Mouse (Mus musculus): Measurements from ENCODE around the gene Gm10718. TPM values are rescaled to one million over a fixed set of nuclear protein-coding genes. Genes with fewer than 3 reads are reported as not detected.
"Not testable (repeated sequence)": the region's sequence is repeated elsewhere in the genome, so short reads cannot be mapped to it uniquely, and the experiment has no call there.

The Gm10718 gene
- 3.5 and 9.1 TPM in 2 replicates for total RNA-seq (2012; rRNA removed)

DNA sequence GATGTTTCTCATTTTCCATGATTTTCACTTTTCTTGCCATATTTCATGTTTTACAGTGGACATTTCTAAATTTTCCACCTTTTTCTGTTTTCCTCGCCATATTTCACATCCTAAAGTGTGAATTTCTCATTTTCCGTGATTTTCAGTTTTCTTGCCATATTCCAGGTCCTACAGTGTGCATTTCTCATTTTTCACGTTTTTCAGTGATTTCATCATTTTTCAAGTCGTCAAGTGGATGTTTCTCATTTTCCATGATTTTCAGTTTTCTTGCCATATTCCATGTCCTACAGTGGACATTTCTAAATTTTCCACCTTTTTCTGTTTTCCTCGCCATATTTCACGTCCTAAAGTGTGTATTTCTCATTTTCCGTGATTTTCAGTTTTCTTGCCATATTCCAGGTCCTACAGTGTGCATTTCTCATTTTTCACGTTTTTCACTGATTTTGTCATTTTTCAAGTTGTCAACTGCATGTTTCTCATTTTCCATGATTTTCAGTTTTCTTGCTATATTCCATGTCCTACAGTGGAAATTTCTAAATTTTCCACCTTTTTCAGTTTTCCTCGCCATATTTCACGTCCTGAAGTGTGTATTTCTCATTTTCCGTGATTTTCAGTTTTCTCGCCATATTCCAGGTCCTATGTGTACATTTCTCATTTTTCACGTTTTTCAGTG lies at the start of gene Gm10718:
TSS of gene Gm10718 (plus strand) at position 236 of the 673 bp plus-strand sequence.
- H3K9me3 ChIP-seq (ENCODE audit: control insufficient read depth, insufficient read depth, low read depth, low read length); H3K4me1 ChIP-seq (ENCODE audit: control insufficient read depth in 2 of 2, insufficient read depth in 2 of 2, low read length in 2 of 2, poor library complexity in 1 of 2); H3K4me3 ChIP-seq (ENCODE audit: insufficient read depth in 1 of 2, low read depth in 1 of 2, low read length in 2 of 2, poor library complexity in 1 of 2, severe bottlenecking in 1 of 2); DNase-seq (ENCODE audit: low read depth, low spot score); H3K27ac ChIP-seq (ENCODE audit: insufficient read depth, low read depth, low read length, poor library complexity, severe bottlenecking); H3K9ac ChIP-seq (ENCODE audit: insufficient read depth, low read depth, low read length, poor library complexity, severe bottlenecking); H3K36me3 ChIP-seq (ENCODE audit: control insufficient read depth, insufficient read depth, low read length, poor library complexity, severe bottlenecking); in situ Hi-C loops (cut with MboI; ENCODE audit: low sequenced_read_pairs in 2 of 2, unreplicated experiment in 2 of 2): not testable (repeated sequence)

GRCm38 (mm10) chr9:3000445-3000972 lies 22.8 kb upstream of the Gm10718 start, which contains the start of gene Gm10722:
Gene Gm10722, plus strand, starts transcription at chr9:3000922.
- in situ Hi-C loops (cut with MboI; ENCODE audit: low sequenced_read_pairs in 2 of 2, unreplicated experiment in 2 of 2); H3K9me3 ChIP-seq (ENCODE audit: control insufficient read depth, insufficient read depth, low read depth, low read length); H3K4me3 ChIP-seq (ENCODE audit: insufficient read depth in 1 of 2, low read depth in 1 of 2, low read length in 2 of 2, poor library complexity in 1 of 2, severe bottlenecking in 1 of 2); H3K9ac ChIP-seq (ENCODE audit: insufficient read depth, low read depth, low read length, poor library complexity, severe bottlenecking); H3K4me1 ChIP-seq (ENCODE audit: control insufficient read depth in 2 of 2, insufficient read depth in 2 of 2, low read length in 2 of 2, poor library complexity in 1 of 2); H3K27ac ChIP-seq (ENCODE audit: insufficient read depth, low read depth, low read length, poor library complexity, severe bottlenecking); H3K36me3 ChIP-seq (ENCODE audit: control insufficient read depth, insufficient read depth, low read length, poor library complexity, severe bottlenecking); DNase-seq (ENCODE audit: low read depth, low spot score): not testable (repeated sequence)

- H3K27ac ChIP-seq (ENCODE audit: insufficient read depth, low read depth, low read length, poor library complexity, severe bottlenecking); H3K9me3 ChIP-seq (ENCODE audit: control insufficient read depth, insufficient read depth, low read depth, low read length); H3K4me3 ChIP-seq (ENCODE audit: insufficient read depth in 1 of 2, low read depth in 1 of 2, low read length in 2 of 2, poor library complexity in 1 of 2, severe bottlenecking in 1 of 2); DNase-seq (ENCODE audit: low read depth, low spot score); in situ Hi-C loops (cut with MboI; ENCODE audit: low sequenced_read_pairs in 2 of 2, unreplicated experiment in 2 of 2); H3K9ac ChIP-seq (ENCODE audit: insufficient read depth, low read depth, low read length, poor library complexity, severe bottlenecking); H3K4me1 ChIP-seq (ENCODE audit: control insufficient read depth in 2 of 2, insufficient read depth in 2 of 2, low read length in 2 of 2, poor library complexity in 1 of 2); H3K36me3 ChIP-seq (ENCODE audit: control insufficient read depth, insufficient read depth, low read length, poor library complexity, severe bottlenecking): not testable (repeated sequence)
Observed at GRCm38 (mm10) chr9:3001006-3001405, 22.3 kb upstream of the Gm10718 start.

DNA sequence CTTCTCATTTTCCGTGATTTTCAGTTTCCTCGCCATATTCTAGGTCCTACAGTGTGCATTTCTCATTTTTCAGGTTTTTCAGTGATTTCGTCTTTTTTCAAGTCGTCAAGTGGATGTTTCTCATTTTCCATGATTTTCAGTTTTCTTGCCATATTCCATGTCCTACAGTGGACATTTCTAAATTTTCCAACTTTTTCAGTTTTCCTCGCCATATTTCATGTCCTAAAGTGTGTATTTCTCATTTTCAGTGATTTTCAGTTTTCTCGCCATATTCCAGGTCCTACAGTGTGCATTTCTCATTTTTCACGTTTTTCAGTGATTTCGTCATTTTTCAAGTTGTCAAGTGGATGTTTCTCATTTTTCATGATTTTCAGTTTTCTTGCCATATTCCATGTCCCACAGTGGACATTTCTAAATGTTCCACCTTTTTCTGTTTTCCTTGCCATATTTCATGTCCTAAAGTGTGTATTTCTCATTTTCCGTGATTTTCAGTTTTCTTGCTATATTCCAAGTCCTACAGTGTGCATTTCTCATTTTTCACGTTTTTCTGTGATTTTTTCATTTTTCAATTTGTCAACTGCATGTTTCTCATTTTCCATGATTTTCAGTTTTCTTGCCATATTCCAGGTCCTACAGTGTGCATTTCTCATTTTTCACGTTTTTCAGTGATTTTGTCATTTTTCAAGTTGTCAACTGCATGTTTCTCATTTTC lies 21.2 kb upstream of the Gm10718 start:
- H3K27ac ChIP-seq (ENCODE audit: insufficient read depth, low read depth, low read length, poor library complexity, severe bottlenecking); H3K4me1 ChIP-seq (ENCODE audit: control insufficient read depth in 2 of 2, insufficient read depth in 2 of 2, low read length in 2 of 2, poor library complexity in 1 of 2); H3K4me3 ChIP-seq (ENCODE audit: insufficient read depth in 1 of 2, low read depth in 1 of 2, low read length in 2 of 2, poor library complexity in 1 of 2, severe bottlenecking in 1 of 2); DNase-seq (ENCODE audit: low read depth, low spot score); in situ Hi-C loops (cut with MboI; ENCODE audit: low sequenced_read_pairs in 2 of 2, unreplicated experiment in 2 of 2); H3K36me3 ChIP-seq (ENCODE audit: control insufficient read depth, insufficient read depth, low read length, poor library complexity, severe bottlenecking); H3K9ac ChIP-seq (ENCODE audit: insufficient read depth, low read depth, low read length, poor library complexity, severe bottlenecking); H3K9me3 ChIP-seq (ENCODE audit: control insufficient read depth, insufficient read depth, low read depth, low read length): not testable (repeated sequence)

DNA sequence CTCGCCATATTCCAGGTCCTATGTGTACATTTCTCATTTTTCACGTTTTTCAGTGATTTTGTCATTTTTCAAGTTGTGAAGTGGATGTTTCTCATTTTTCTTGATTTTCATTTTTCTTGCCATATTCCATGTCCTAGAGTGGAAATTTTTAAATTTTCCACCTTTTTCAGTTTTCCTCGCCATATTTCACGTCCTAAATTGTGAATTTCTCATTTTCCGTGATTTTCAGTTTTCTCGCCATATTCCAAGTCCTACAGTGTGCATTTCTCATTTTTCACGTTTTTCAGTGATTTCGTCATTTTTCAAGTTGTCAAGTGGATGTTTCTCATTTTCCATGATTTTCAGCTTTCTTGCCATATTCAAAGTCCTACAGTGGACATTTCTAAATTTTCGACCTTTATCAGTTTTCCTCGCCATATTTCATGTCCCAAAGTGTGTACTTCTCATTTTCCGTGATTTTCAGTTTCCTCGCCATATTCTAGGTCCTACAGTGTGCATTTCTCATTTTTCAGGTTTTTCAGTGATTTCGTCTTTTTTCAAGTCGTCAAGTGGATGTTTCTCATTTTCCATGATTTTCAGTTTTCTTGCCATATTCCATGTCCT lies 20.5 kb upstream of the Gm10718 start, which contains the start of gene Gm11168:
TSS of gene Gm11168 (plus strand) at position 553 of the 603 bp plus-strand sequence.
- H3K4me3 ChIP-seq (ENCODE audit: insufficient read depth in 1 of 2, low read depth in 1 of 2, low read length in 2 of 2, poor library complexity in 1 of 2, severe bottlenecking in 1 of 2); H3K4me1 ChIP-seq (ENCODE audit: control insufficient read depth in 2 of 2, insufficient read depth in 2 of 2, low read length in 2 of 2, poor library complexity in 1 of 2); in situ Hi-C loops (cut with MboI; ENCODE audit: low sequenced_read_pairs in 2 of 2, unreplicated experiment in 2 of 2); H3K9ac ChIP-seq (ENCODE audit: insufficient read depth, low read depth, low read length, poor library complexity, severe bottlenecking); H3K27ac ChIP-seq (ENCODE audit: insufficient read depth, low read depth, low read length, poor library complexity, severe bottlenecking); DNase-seq (ENCODE audit: low read depth, low spot score); H3K36me3 ChIP-seq (ENCODE audit: control insufficient read depth, insufficient read depth, low read length, poor library complexity, severe bottlenecking); H3K9me3 ChIP-seq (ENCODE audit: control insufficient read depth, insufficient read depth, low read depth, low read length): not testable (repeated sequence)

DNA sequence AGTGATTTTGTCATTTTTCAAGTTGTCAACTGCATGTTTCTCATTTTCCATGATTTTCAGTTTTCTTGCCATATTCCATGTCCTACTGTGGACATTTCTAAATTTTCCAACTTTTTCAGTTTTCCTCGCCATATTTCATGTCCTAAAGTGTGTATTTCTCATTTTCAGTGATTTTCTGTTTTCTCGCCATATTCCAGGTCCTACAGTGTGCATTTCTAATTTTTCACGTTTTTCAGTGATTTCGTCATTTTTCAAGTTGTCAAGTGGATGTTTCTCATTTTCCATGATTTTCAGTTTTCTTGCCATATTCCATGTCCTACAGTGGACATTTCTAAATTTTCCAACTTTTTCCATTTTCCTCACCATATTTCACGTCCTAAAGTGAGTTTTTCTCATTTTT lies 17.2 kb upstream of the Gm10718 start:
- DNase-seq (ENCODE audit: low read depth, low spot score); H3K9me3 ChIP-seq (ENCODE audit: control insufficient read depth, insufficient read depth, low read depth, low read length); in situ Hi-C loops (cut with MboI; ENCODE audit: low sequenced_read_pairs in 2 of 2, unreplicated experiment in 2 of 2); H3K36me3 ChIP-seq (ENCODE audit: control insufficient read depth, insufficient read depth, low read length, poor library complexity, severe bottlenecking); H3K4me1 ChIP-seq (ENCODE audit: control insufficient read depth in 2 of 2, insufficient read depth in 2 of 2, low read length in 2 of 2, poor library complexity in 1 of 2); H3K9ac ChIP-seq (ENCODE audit: insufficient read depth, low read depth, low read length, poor library complexity, severe bottlenecking); H3K4me3 ChIP-seq (ENCODE audit: insufficient read depth in 1 of 2, low read depth in 1 of 2, low read length in 2 of 2, poor library complexity in 1 of 2, severe bottlenecking in 1 of 2); H3K27ac ChIP-seq (ENCODE audit: insufficient read depth, low read depth, low read length, poor library complexity, severe bottlenecking): not testable (repeated sequence)

- H3K27ac ChIP-seq (ENCODE audit: insufficient read depth, low read depth, low read length, poor library complexity, severe bottlenecking); H3K36me3 ChIP-seq (ENCODE audit: control insufficient read depth, insufficient read depth, low read length, poor library complexity, severe bottlenecking); H3K9ac ChIP-seq (ENCODE audit: insufficient read depth, low read depth, low read length, poor library complexity, severe bottlenecking); H3K9me3 ChIP-seq (ENCODE audit: control insufficient read depth, insufficient read depth, low read depth, low read length); DNase-seq (ENCODE audit: low read depth, low spot score); H3K4me1 ChIP-seq (ENCODE audit: control insufficient read depth in 2 of 2, insufficient read depth in 2 of 2, low read length in 2 of 2, poor library complexity in 1 of 2); H3K4me3 ChIP-seq (ENCODE audit: insufficient read depth in 1 of 2, low read depth in 1 of 2, low read length in 2 of 2, poor library complexity in 1 of 2, severe bottlenecking in 1 of 2); in situ Hi-C loops (cut with MboI; ENCODE audit: low sequenced_read_pairs in 2 of 2, unreplicated experiment in 2 of 2): not testable (repeated sequence)
Observed at GRCm38 (mm10) chr9:3006636-3007035, 16.7 kb upstream of the Gm10718 start.

DNA sequence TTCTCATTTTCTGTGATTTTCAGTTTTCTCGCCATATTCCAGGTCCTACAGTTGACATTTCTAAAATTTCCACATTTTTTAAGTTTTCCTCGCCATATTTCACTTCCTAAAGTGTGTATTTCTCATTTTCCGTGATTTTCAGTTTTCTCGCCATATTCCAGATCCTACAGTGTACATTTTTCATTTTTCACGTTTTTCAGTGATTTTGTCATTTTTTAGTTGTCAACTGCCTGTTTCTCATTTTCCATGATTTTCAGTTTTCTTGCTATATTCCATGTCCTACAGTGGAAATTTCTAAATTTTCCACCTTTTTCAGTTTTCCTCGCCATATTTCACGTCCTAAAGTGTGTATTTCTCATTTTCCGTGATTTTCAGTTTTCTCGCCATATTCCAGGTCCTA lies 16.1 kb upstream of the Gm10718 start:
- in situ Hi-C loops (cut with MboI; ENCODE audit: low sequenced_read_pairs in 2 of 2, unreplicated experiment in 2 of 2); DNase-seq (ENCODE audit: low read depth, low spot score); H3K4me1 ChIP-seq (ENCODE audit: control insufficient read depth in 2 of 2, insufficient read depth in 2 of 2, low read length in 2 of 2, poor library complexity in 1 of 2); H3K9me3 ChIP-seq (ENCODE audit: control insufficient read depth, insufficient read depth, low read depth, low read length); H3K9ac ChIP-seq (ENCODE audit: insufficient read depth, low read depth, low read length, poor library complexity, severe bottlenecking); H3K36me3 ChIP-seq (ENCODE audit: control insufficient read depth, insufficient read depth, low read length, poor library complexity, severe bottlenecking); H3K4me3 ChIP-seq (ENCODE audit: insufficient read depth in 1 of 2, low read depth in 1 of 2, low read length in 2 of 2, poor library complexity in 1 of 2, severe bottlenecking in 1 of 2); H3K27ac ChIP-seq (ENCODE audit: insufficient read depth, low read depth, low read length, poor library complexity, severe bottlenecking): not testable (repeated sequence)
